Mouse (Mus musculus) brain, embryonic 14.5 days (tissue): ENCODE data around the gene Slc36a4. TPM values are rescaled to one million over a fixed set of nuclear protein-coding genes. Genes with fewer than 3 reads are reported as not detected.

ENCODE experiments used
- DNase-seq: peaks from one replicate; pipeline ENCODE4 v3.0.0-alpha.2; 2011; ENCODE audit warnings: low read depth
- CTCF ChIP-seq: fragments of 200-500 bp; IDR thresholded peaks from 2 replicates; pipeline ENCODE4 v1.5.1; 2012; ENCODE audit warnings: inconsistent platforms, mild to moderate bottlenecking, moderate library complexity, borderline replicate concordance; ENCODE audit not compliant: insufficient read depth, insufficient read length; ENCODE audit errors: extremely low read depth
- POLR2A ChIP-seq: fragments of 200-500 bp; IDR thresholded peaks from 2 replicates; pipeline ENCODE4 v1.6.1; 2012; ENCODE audit warnings: mild to moderate bottlenecking, inconsistent platforms, borderline replicate concordance; ENCODE audit not compliant: poor library complexity, insufficient read depth, insufficient read length, severe bottlenecking; ENCODE audit errors: extremely low read depth
- polyA plus RNA-seq: library from polyadenylated mRNA; depleted of rRNA; stranded (reverse); fragments of >200 nt; gene quantifications from 2 replicates; pipeline ENCODE4 v1.2.3, GENCODE M21; 2012; rRNA removed

Slc36a4 gene
- polyA plus RNA-seq, 1 experiment: 29.7 TPM

GRCm38 (mm10) chr9:15773426-15773825, 63.9 kb downstream of the Slc36a4 start:
- TF ChIP-seq CTCF: no peak
- no peak for TF ChIP-seq POLR2A
- peak; percentile 55 for DNase-seq

- no peak for TF ChIP-seq CTCF
- TF ChIP-seq POLR2A: no peak
- peak; percentile 95 for DNase-seq
Measured at GRCm38 (mm10) chr9:15774911-15775310, 65.4 kb downstream of the Slc36a4 start.

- DNase-seq: no peak
- TF ChIP-seq POLR2A: no peak
- no peak for TF ChIP-seq CTCF
Measured at GRCm38 (mm10) chr9:15781936-15782335, 72.4 kb downstream of the Slc36a4 start.

- DNase-seq: no peak
- TF ChIP-seq POLR2A: no peak
- TF ChIP-seq CTCF: no peak
Measured at GRCm38 (mm10) chr9:15786192-15786591, 76.7 kb downstream of the Slc36a4 start.

GRCm38 (mm10) chr9:15786610-15787009, 77.1 kb downstream of the Slc36a4 start:
- no peak for TF ChIP-seq POLR2A
- no peak for TF ChIP-seq CTCF
- no peak for DNase-seq

GRCm38 (mm10) chr9:15792076-15792475, 82.5 kb downstream of the Slc36a4 start:
- DNase-seq: no peak
- TF ChIP-seq POLR2A (no peak), CTCF (no peak)

Other genes with a start within 250 kb of the Slc36a4 start
- 6.4 and 8.1 TPM in 2 replicates for gene Smco4, start 216.3 kb upstream of the Slc36a4 start, polyA plus RNA-seq
- gene Deup1, start 81.8 kb upstream of the Slc36a4 start, polyA plus RNA-seq: 0.63 and 1.3 TPM in 2 replicates
- gene Mtnr1b, start 164.8 kb downstream of the Slc36a4 start, polyA plus RNA-seq: not detected in 2 replicates